Mouse (Mus musculus): ENCODE results near the gene Rpl7a.
"Not testable (repeated sequence)": the region's sequence is repeated elsewhere in the genome, so short reads cannot be mapped to it uniquely, and the experiment has no call there.

The Rpl7a gene

GRCm38 (mm10) chr2:26910124-26910993 lies at the start of gene Rpl7a, which contains the start of gene Med22:
Gene Rpl7a (plus strand): TSS chr2:26910764.
Gene Med22 (minus strand): TSS chr2:26910677.
- peak; percentile 100 for DNase-seq (ENCODE audit: low read depth, low spot score)

- no peak for DNase-seq (ENCODE audit: low read depth, low spot score)
Observed at GRCm38 (mm10) chr2:26862856-26863255, 47.7 kb upstream of the Rpl7a start.

GRCm38 (mm10) chr2:26864879-26865278 lies 45.7 kb upstream of the Rpl7a start, which contains the start of gene Abo:
Gene Abo (minus strand): TSS chr2:26864979.
- no peak for DNase-seq (ENCODE audit: low read depth, low spot score)

- DNase-seq (ENCODE audit: low read depth, low spot score) = no peak
Observed at GRCm38 (mm10) chr2:26870666-26871065, 39.9 kb upstream of the Rpl7a start.

GRCm38 (mm10) chr2:26878571-26878970 lies 32.0 kb upstream of the Rpl7a start:
- no peak for DNase-seq (ENCODE audit: low read depth, low spot score)

GRCm38 (mm10) chr2:26885541-26885940 lies 25.0 kb upstream of the Rpl7a start:
- DNase-seq (ENCODE audit: low read depth, low spot score) = not testable (repeated sequence)

- not testable (repeated sequence) for DNase-seq (ENCODE audit: low read depth, low spot score)
Observed at GRCm38 (mm10) chr2:26886170-26886569, 24.4 kb upstream of the Rpl7a start.

- no peak for DNase-seq (ENCODE audit: low read depth, low spot score)
Observed at GRCm38 (mm10) chr2:26895898-26896297, 14.7 kb upstream of the Rpl7a start.

- DNase-seq (ENCODE audit: low read depth, low spot score) = no peak
Observed at GRCm38 (mm10) chr2:26900731-26901130, 9.8 kb upstream of the Rpl7a start.

- no peak for DNase-seq (ENCODE audit: low read depth, low spot score)
Observed at GRCm38 (mm10) chr2:26901834-26902400, 8.6 kb upstream of the Rpl7a start.

GRCm38 (mm10) chr2:26902467-26903220 lies 7.9 kb upstream of the Rpl7a start, which contains the start of gene Surf6:
Gene Surf6 (minus strand): TSS chr2:26902879.
- DNase-seq (ENCODE audit: low read depth, low spot score) = peak; percentile 88

GRCm38 (mm10) chr2:26903311-26903710 lies 7.3 kb upstream of the Rpl7a start:
- DNase-seq (ENCODE audit: low read depth, low spot score) = no peak

- DNase-seq (ENCODE audit: low read depth, low spot score) = no peak
Observed at GRCm38 (mm10) chr2:26905936-26906335, 4.6 kb upstream of the Rpl7a start.

- DNase-seq (ENCODE audit: low read depth, low spot score) = no peak
Observed at GRCm38 (mm10) chr2:26906431-26906830, 4.1 kb upstream of the Rpl7a start.

- DNase-seq (ENCODE audit: low read depth, low spot score) = no peak
Observed at GRCm38 (mm10) chr2:26907109-26907508, 3.5 kb upstream of the Rpl7a start.

- DNase-seq (ENCODE audit: low read depth, low spot score) = no peak
Observed at GRCm38 (mm10) chr2:26908710-26909386, 1.7 kb upstream of the Rpl7a start.

- DNase-seq (ENCODE audit: low read depth, low spot score) = no peak
Observed at GRCm38 (mm10) chr2:26909387-26909784, 1.2 kb upstream of the Rpl7a start.

GRCm38 (mm10) chr2:26910994-26911765 lies 616 bp downstream of the Rpl7a start:
- no peak for DNase-seq (ENCODE audit: low read depth, low spot score)

- DNase-seq (ENCODE audit: low read depth, low spot score) = no peak
Observed at GRCm38 (mm10) chr2:26912253-26912770, 1.7 kb downstream of the Rpl7a start.

GRCm38 (mm10) chr2:26913416-26914147 lies 3.0 kb downstream of the Rpl7a start:
- DNase-seq (ENCODE audit: low read depth, low spot score) = no peak

Measured in embryo, embryonic 11.5 days (tissue).